Mouse (Mus musculus): ENCODE data around the gene Mtf2. TPM values are rescaled to one million over a fixed set of nuclear protein-coding genes. Genes with fewer than 3 reads are reported as not detected.
"Not testable (repeated sequence)": the region's sequence is repeated elsewhere in the genome, so short reads cannot be mapped to it uniquely, and the experiment has no call there.

Mtf2 gene
- polyA plus RNA-seq, 1 experiment from 2014 or later, result 88.4 TPM

DNA sequence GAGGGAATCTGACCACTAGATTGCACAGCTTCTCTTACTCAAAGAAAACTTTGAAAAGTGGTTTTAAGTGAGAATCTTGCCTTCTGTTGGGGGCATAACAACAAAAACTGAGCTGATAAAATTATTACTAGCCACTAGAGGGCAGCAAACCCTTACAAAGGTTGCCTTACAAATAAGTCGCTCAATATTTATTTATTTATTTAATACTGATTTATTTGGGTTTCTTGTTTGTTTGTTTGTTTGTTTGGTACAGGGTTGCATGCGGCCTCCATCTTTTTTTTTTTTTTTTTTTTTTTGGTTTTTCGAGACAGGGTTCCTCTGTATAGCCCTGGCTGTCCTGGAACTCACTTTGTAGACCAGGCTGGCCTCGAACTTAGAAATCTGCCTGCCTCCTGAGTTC is 31.3 kb upstream of the Mtf2 start:
- ATAC-seq (replicated peaks; ENCODE audit: insufficient number of reproducible peaks, low FRiP score, low TSS enrichment), result no peak
- H3K4me3 ChIP-seq (ENCODE audit: low read depth, low read length), result no peak overlapping the region
- H3K4me1 ChIP-seq (ENCODE audit: control insufficient read depth, insufficient read depth, low read length), result no peaks in the 10 kb centered on the region
- no peak overlapping the region for H3K9ac ChIP-seq (ENCODE audit: low read depth, low read length)
- no peak overlapping the region for H3K4me2 ChIP-seq
- H3K27ac ChIP-seq (ENCODE audit: low read depth, low read length), result no peak overlapping the region
- no peaks in the 10 kb centered on the region for H3K36me3 ChIP-seq (ENCODE audit: control insufficient read depth, insufficient read depth, low read length)
- no peaks in the 10 kb centered on the region for H3K9me3 ChIP-seq (replicated peaks; ENCODE audit: control insufficient read depth, low read length)
- 34% methylated on average over 3 of the region's 4 CpGs for WGBS (ENCODE audit: insufficient replicate concordance)
- no peaks in the 10 kb centered on the region for H3K27me3 ChIP-seq (ENCODE audit: control insufficient read depth, insufficient read depth, low read length)

DNA sequence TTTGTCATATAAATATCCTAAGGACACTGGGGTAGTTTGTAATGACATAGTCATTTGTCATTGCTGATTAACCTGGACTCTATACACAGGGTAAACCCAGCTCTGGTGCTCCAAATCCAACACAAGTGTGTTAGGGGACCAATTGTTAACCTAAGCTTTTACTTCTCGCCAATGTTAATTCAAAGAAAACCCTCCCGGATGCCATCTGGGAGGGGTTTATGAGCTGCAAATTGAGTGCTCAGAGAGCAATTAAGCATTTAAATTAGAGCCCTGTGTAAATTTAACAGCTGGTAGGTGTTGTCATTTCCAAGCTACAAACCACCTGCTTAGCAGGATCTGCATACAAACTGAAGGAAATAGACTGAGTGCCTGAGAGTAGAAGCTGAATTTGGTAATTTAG is 30.0 kb upstream of the Mtf2 start:
- Histone ChIP-seq H3K36me3 (ENCODE audit: control insufficient read depth, insufficient read depth, low read length) (no peaks in the 10 kb centered on the region), H3K4me2 (no peak overlapping the region), H3K4me3 (ENCODE audit: low read depth, low read length) (no peak overlapping the region), H3K9ac (ENCODE audit: low read depth, low read length) (no peak overlapping the region), H3K27me3 (ENCODE audit: control insufficient read depth, insufficient read depth, low read length) (no peaks in the 10 kb centered on the region), H3K4me1 (ENCODE audit: control insufficient read depth, insufficient read depth, low read length) (no peaks in the 10 kb centered on the region), H3K27ac (ENCODE audit: low read depth, low read length) (no peak overlapping the region), H3K9me3 (replicated peaks; ENCODE audit: control insufficient read depth, low read length) (no peaks in the 10 kb centered on the region)
- 20% methylated on average over 2 of the region's 2 CpGs for WGBS (ENCODE audit: insufficient replicate concordance)
- no peak for ATAC-seq (replicated peaks; ENCODE audit: insufficient number of reproducible peaks, low FRiP score, low TSS enrichment)

DNA sequence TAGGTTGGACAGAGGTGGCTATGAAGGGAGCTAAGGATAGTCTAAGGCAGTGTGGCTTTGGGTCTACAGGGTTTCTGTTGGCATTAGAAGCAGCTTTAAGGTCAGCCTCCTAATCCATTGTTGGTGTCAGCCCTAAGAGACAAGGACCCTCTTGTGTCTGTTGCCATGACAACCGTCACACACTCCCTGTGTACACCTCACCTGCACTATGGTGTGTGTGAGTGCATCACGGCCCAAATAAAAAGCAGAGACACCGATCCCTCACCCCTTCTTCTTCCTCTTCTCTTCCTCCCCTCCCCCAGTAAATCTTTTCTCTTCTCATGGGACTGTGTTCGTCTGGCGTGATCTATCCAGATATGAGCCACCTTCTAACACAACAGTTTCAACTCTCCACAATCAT is 23.4 kb upstream of the Mtf2 start:
- no peak overlapping the region for H3K4me3 ChIP-seq (ENCODE audit: low read depth, low read length)
- 86% methylated on average over 5 of the region's 5 CpGs for WGBS (ENCODE audit: insufficient replicate concordance)
- H3K36me3 ChIP-seq (ENCODE audit: control insufficient read depth, insufficient read depth, low read length), result no peaks in the 10 kb centered on the region
- no peak for ATAC-seq (replicated peaks; ENCODE audit: insufficient number of reproducible peaks, low FRiP score, low TSS enrichment)
- H3K9me3 ChIP-seq (replicated peaks; ENCODE audit: control insufficient read depth, low read length), result no peaks in the 10 kb centered on the region
- no peak overlapping the region for H3K9ac ChIP-seq (ENCODE audit: low read depth, low read length)
- H3K27me3 ChIP-seq (ENCODE audit: control insufficient read depth, insufficient read depth, low read length), result no peaks in the 10 kb centered on the region
- H3K4me1 ChIP-seq (ENCODE audit: control insufficient read depth, insufficient read depth, low read length), result no peaks in the 10 kb centered on the region
- H3K27ac ChIP-seq (ENCODE audit: low read depth, low read length), result no peak overlapping the region
- H3K4me2 ChIP-seq, result no peak overlapping the region

DNA sequence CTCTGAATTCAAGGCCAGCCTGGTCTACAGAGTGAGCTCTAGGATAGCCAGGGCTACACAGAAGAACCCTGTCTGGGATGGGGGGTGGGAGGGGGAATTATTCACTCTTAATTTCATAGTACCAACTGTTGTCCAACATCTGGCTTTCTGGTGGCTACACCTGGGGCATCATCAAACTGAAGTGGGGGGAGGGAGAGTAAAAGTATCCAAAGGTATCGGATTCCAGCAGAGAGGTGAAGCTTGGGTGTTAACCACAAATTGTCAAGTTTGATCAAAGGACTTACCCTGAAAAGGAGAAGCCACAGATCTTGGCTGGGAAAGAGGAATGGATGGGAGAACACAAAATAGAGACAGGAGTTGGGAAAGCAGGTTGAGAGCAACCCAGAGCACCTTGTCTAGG is 21.6 kb upstream of the Mtf2 start:
- H3K4me2 ChIP-seq, result no peak overlapping the region
- no peak for ATAC-seq (replicated peaks; ENCODE audit: insufficient number of reproducible peaks, low FRiP score, low TSS enrichment)
- H3K36me3 ChIP-seq (ENCODE audit: control insufficient read depth, insufficient read depth, low read length), result no peaks in the 10 kb centered on the region
- H3K9me3 ChIP-seq (replicated peaks; ENCODE audit: control insufficient read depth, low read length), result no peaks in the 10 kb centered on the region
- no peak overlapping the region for H3K27ac ChIP-seq (ENCODE audit: low read depth, low read length)
- H3K4me3 ChIP-seq (ENCODE audit: low read depth, low read length), result no peak overlapping the region
- H3K4me1 ChIP-seq (ENCODE audit: control insufficient read depth, insufficient read depth, low read length), result no peaks in the 10 kb centered on the region
- H3K9ac ChIP-seq (ENCODE audit: low read depth, low read length), result no peak overlapping the region
- 43% methylated on average over 1 of the region's 1 CpGs for WGBS (ENCODE audit: insufficient replicate concordance)
- no peaks in the 10 kb centered on the region for H3K27me3 ChIP-seq (ENCODE audit: control insufficient read depth, insufficient read depth, low read length)

DNA sequence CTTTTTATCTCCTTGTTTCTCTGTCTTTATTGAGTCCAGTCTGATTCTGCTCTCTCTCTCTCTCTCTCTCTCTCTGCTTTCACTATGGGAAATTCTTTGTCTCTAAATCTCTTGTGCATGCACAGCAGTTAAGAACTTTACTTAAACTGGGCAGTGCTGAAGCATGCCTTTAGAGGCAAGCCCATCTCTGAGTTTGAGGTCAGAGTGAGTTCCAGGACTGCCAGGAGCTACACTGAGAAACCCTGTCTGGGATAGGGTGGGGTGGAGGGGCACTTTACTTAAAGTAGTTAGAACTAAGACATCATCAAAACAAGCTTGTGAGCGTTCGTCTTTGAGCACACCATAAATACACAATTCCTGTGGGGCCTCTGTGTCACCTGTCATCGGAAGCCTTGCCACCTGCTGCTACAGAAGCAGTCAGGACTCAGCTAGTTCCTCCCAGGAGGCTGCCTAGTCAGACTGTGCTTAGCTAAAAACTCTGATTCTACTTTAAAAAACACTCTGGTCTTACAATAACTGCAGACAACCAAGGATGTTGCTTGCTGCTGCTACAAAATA is 15.7 kb upstream of the Mtf2 start:
- no peak for ATAC-seq (replicated peaks; ENCODE audit: insufficient number of reproducible peaks, low FRiP score, low TSS enrichment)
- Histone ChIP-seq H3K36me3 (ENCODE audit: control insufficient read depth, insufficient read depth, low read length) (no peaks in the 10 kb centered on the region), H3K4me1 (ENCODE audit: control insufficient read depth, insufficient read depth, low read length) (no peaks in the 10 kb centered on the region), H3K4me2 (no peak overlapping the region), H3K27ac (ENCODE audit: low read depth, low read length) (no peak overlapping the region), H3K27me3 (ENCODE audit: control insufficient read depth, insufficient read depth, low read length) (no peaks in the 10 kb centered on the region), H3K9me3 (replicated peaks; ENCODE audit: control insufficient read depth, low read length) (no peaks in the 10 kb centered on the region), H3K4me3 (ENCODE audit: low read depth, low read length) (no peak overlapping the region), H3K9ac (ENCODE audit: low read depth, low read length) (no peak overlapping the region)
- 12% methylated on average over 3 of the region's 3 CpGs for WGBS (ENCODE audit: insufficient replicate concordance)

DNA sequence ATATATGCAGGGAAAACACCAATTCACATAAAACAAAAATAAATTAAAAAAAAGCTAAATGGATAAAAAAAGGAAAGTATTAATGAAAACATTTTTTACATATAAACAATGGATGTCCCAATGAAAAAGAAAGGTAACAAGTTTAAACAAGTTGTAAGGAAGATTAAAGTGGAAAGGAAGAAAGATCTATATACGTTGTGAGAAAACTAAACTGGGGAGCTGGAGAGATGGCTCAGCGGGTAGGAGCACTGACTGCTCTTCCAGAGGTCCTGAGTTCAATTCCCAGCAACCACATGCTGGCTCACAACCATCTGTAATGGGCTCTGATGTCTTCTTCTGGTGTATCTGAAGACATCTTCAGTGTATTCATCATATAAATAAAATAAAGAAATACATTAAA is 14.4 kb upstream of the Mtf2 start:
- H3K9me3 ChIP-seq (replicated peaks; ENCODE audit: control insufficient read depth, low read length), result no peaks in the 10 kb centered on the region
- no peaks in the 10 kb centered on the region for H3K36me3 ChIP-seq (ENCODE audit: control insufficient read depth, insufficient read depth, low read length)
- no peak overlapping the region for H3K9ac ChIP-seq (ENCODE audit: low read depth, low read length)
- no peaks in the 10 kb centered on the region for H3K4me1 ChIP-seq (ENCODE audit: control insufficient read depth, insufficient read depth, low read length)
- H3K27me3 ChIP-seq (ENCODE audit: control insufficient read depth, insufficient read depth, low read length), result no peaks in the 10 kb centered on the region
- H3K4me3 ChIP-seq (ENCODE audit: low read depth, low read length), result no peak overlapping the region
- no peak overlapping the region for H3K27ac ChIP-seq (ENCODE audit: low read depth, low read length)
- 78% methylated on average over 2 of the region's 2 CpGs for WGBS (ENCODE audit: insufficient replicate concordance)
- no peak for ATAC-seq (replicated peaks; ENCODE audit: insufficient number of reproducible peaks, low FRiP score, low TSS enrichment)
- no peak overlapping the region for H3K4me2 ChIP-seq

DNA sequence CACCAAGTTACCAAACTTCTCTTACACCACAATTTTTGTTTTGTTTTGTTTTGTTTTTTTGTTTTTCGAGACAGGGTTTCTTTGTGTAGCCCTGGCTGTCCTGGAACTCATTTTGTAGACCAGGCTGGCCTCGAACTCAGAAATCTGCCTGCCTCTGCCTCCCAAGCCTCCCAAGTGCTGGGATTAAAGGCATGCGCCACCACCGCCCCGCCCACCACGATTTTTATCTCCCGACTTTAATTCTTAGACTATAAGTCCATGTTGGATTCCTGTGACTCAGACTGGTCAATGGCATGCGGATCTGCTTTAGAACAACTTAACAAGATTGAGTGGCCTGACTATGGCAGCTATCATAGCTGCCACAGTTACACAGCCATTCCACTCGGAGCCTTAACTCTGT is 13.7 kb upstream of the Mtf2 start:
- H3K9ac ChIP-seq (ENCODE audit: low read depth, low read length); H3K36me3 ChIP-seq (ENCODE audit: control insufficient read depth, insufficient read depth, low read length); H3K27me3 ChIP-seq (ENCODE audit: control insufficient read depth, insufficient read depth, low read length); H3K27ac ChIP-seq (ENCODE audit: low read depth, low read length); H3K4me1 ChIP-seq (ENCODE audit: control insufficient read depth, insufficient read depth, low read length); H3K9me3 ChIP-seq (replicated peaks; ENCODE audit: control insufficient read depth, low read length); H3K4me3 ChIP-seq (ENCODE audit: low read depth, low read length); ATAC-seq (replicated peaks; ENCODE audit: insufficient number of reproducible peaks, low FRiP score, low TSS enrichment); H3K4me2 ChIP-seq: not testable (repeated sequence)
- 85% methylated on average over 9 of the region's 9 CpGs for WGBS (ENCODE audit: insufficient replicate concordance)

DNA sequence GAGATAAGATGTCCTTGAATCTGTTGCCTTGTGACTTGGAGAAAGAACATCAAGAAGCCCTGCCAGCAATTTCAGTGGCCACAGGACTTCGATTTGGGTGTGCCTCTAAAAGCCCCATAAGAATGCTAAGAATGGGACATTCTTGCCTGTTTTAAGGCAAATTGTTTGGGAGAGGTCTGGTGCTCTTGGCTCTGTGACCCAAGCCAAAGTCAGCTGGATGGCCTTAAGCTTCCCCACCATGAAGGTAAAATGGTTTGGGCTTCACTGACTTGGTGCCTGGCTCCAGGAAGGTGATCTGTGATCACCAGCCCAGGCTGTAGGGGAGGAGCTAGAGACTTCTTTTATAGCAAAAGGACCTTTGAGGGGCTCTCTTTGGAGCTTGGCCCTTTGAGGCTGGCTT is 13.3 kb upstream of the Mtf2 start:
- Histone ChIP-seq H3K4me1 (ENCODE audit: control insufficient read depth, insufficient read depth, low read length) (no peaks in the 10 kb centered on the region), H3K27ac (ENCODE audit: low read depth, low read length) (no peak overlapping the region), H3K27me3 (ENCODE audit: control insufficient read depth, insufficient read depth, low read length) (no peaks in the 10 kb centered on the region), H3K9ac (ENCODE audit: low read depth, low read length) (no peak overlapping the region), H3K9me3 (replicated peaks; ENCODE audit: control insufficient read depth, low read length) (no peaks in the 10 kb centered on the region), H3K4me2 (no peak overlapping the region), H3K4me3 (ENCODE audit: low read depth, low read length) (no peak overlapping the region), H3K36me3 (ENCODE audit: control insufficient read depth, insufficient read depth, low read length) (no peaks in the 10 kb centered on the region)
- no peak for ATAC-seq (replicated peaks; ENCODE audit: insufficient number of reproducible peaks, low FRiP score, low TSS enrichment)
- 76% methylated on average over 1 of the region's 1 CpGs for WGBS (ENCODE audit: insufficient replicate concordance)

DNA sequence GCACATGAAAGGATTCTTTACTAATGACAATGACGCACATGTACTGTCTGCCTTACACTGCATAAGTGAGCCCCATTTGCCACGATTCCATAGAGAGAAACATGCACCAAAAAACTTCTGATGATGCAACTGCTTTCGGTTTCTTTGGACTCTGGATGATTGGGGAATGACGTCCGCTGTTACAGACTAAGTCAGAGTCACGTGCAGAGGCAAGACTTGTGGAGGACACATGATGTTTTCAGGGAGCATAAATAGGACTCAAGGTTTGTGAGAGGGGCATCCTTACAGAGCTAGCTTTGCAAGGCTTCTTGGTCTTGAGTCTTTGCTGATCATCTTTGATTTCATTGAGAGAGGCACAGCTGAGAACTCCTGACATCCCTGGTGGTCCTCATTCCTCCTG is 11.9 kb upstream of the Mtf2 start:
- H3K27ac ChIP-seq (ENCODE audit: low read depth, low read length), result no peak overlapping the region
- H3K4me3 ChIP-seq (ENCODE audit: low read depth, low read length), result no peak overlapping the region
- no peaks in the 10 kb centered on the region for H3K9me3 ChIP-seq (replicated peaks; ENCODE audit: control insufficient read depth, low read length)
- no peaks in the 10 kb centered on the region for H3K27me3 ChIP-seq (ENCODE audit: control insufficient read depth, insufficient read depth, low read length)
- H3K4me1 ChIP-seq (ENCODE audit: control insufficient read depth, insufficient read depth, low read length), result no peaks in the 10 kb centered on the region
- no peak overlapping the region for H3K4me2 ChIP-seq
- H3K9ac ChIP-seq (ENCODE audit: low read depth, low read length), result no peak overlapping the region
- ATAC-seq (replicated peaks; ENCODE audit: insufficient number of reproducible peaks, low FRiP score, low TSS enrichment), result no peak
- 82% methylated on average over 6 of the region's 6 CpGs for WGBS (ENCODE audit: insufficient replicate concordance)
- H3K36me3 ChIP-seq (ENCODE audit: control insufficient read depth, insufficient read depth, low read length), result no peaks in the 10 kb centered on the region
